Mouse (Mus musculus): ENCODE measurements around the gene Slc16a4.
"Not testable (repeated sequence)": the region's sequence is repeated elsewhere in the genome, so short reads cannot be mapped to it uniquely, and the experiment has no call there.

The Slc16a4 gene

GRCm38 (mm10) chr3:107296917-107297316 lies 5.9 kb downstream of the Slc16a4 start:
- not testable (repeated sequence) for DNase-seq

DNA sequence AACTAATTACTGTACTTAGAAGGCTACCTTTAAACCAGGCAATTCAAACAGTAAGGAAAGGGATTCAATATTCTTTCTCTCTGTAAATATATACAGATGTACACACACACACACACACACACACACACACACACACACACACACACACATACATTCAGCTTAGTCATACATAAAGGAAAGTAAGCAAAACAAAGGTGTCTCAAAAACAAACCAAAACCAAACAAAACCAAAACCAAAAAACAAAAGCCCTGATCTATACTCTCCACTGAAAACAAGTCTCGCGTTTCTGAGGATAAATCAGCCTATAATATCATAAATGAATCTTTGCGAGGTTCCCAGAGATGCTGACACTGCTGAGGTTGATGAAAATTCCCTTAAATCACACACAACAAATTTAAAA lies 26.3 kb downstream of the Slc16a4 start:
- no peak for DNase-seq

DNA sequence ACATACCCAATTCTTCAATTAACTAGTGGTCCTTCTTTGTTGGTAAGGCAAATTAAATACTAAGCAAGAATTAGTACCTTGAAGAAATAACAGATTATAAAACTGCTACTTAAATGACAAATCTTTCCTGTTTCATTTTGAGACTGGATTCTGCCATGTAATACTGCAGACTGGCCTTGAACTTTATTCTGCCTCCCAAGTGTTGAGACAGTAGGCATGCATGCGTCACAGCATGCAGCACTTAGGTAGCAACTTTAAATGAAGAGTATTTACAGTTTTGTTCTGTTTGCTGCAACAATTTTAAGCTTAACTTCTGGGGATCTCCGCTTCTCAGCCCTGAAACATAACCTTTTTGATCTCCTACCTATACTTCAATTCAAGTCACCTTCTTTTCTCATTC lies 30.1 kb downstream of the Slc16a4 start:
- no peak for DNase-seq

DNA sequence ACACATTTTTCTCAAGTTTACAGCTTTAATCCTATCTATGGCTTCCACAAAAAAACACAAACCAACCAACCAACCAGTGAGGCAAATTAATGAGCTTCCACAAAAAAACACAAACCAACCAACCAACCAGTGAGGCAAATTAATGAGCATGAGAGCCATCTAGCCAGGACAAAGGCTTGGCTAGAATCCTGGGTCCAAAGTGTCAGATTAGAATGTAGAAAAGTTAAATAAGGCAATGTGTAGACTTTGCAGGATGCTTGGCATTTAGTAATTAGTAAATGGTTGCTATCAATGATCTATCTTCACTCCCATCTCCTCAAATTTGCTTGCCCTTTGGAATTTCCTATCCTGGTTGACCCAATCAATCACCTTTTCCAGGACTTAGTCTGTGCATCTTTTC lies 30.7 kb downstream of the Slc16a4 start:
- no peak for DNase-seq

GRCm38 (mm10) chr3:107326442-107326841 lies 35.4 kb downstream of the Slc16a4 start:
- no peak for DNase-seq

DNA sequence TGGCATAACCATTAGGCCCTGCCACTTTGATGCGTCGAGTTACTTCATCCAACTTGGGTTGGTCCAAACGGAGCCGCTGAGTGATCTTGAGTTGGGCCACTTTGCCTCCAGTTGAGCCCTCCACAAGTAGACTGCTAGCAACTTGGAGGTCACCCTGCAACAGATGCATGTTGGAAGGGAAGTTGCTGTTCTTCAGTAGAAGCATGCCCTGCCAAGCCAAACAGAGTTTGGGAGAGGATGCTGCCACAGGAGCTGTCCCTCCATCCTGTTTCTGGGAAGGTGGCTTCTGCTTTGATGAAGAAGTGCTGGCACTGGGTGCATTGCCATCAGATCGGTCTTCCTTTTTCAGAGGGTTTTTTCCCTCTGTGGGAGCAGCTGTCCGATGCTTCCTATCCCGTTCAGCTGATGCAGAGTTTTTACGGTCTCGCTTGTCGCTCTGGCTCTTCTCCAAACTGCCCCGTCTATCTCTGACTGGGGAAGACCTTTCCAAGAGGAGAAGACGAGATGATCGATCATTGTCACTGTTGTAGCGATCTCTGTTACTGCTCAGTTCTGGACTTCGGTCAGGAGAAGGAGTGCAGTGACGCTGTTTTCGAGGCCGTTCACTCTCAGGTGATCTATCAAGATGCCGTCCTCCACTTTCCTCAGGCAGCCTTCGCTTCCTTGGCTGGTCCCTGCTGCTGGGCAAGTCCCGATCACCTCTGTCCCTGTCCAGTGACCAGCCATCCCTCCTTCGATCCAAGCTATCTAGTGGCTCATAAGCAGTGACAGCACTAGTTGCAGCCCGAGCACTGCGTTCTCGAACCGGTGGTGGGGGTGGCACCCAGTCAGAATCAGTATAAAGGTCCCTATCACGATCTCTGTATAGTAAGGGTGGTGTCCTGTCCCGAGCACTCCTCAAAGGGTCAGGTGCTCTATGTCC lies 39.7 kb downstream of the Slc16a4 start:
- no peak for DNase-seq

DNA sequence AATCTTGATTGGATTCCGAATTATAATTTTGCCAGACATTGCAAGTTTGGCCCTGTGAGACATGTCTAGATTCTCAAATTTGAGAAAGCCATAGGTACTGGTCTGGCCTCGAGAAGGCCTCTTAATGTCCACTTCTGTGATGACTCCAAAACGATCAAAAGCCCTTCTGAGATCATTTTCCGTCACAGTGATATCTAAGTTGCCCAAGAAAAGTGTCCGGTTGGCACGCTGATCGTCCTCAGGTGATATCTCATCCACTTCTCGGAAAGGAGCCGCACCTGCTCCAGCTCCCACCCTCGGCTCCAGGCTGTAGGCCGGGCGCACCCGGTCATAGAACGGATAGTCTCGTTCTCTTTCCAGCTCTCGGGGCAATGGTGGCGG lies 40.7 kb downstream of the Slc16a4 start:
- DNase-seq, result no peak

DNA sequence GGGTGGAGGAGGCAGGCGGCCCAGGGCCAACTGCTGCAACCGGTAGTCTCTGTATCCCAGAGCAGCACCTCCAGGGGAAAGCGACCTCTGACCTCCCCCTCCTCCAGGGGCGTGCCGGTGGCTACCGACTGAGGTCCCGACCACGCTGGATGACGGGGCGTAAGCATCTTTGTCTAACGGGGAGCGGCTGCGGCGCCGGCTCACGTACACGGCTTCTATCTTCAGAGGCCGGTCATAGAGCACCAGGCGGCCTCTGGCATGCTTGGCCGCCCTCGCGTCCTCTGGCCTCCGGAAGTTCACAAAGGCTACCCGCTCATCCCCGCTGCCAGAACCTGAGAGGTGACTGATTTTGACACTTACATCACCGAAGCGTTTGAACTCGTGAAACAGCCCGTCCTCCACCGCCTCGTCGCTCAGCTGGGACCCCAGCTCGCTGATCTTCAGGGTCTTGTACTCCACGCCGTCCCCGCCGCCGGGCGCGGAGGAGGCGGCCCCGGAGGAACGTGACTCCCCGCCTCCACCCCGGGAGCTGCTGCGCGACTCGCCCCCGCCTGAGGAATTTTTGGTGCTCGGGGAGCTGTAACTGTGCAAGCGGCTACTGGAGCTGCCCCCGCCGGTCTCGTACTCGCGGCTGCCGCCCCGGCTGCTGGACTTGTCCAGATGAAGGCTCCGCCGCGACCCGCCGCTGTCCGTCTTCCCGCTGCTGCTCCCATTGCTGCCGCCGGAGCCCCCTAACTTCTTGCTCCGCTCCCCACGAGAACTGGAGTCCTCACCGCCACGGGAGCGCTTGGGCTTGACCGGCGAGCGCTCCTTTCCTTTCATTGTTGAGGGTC lies 41.3 kb downstream of the Slc16a4 start:
- no peak for DNase-seq

- peak; percentile 92 for DNase-seq
Observed at GRCm38 (mm10) chr3:107332960-107333380, 41.9 kb downstream of the Slc16a4 start.

GRCm38 (mm10) chr3:107333381-107334201 lies 42.6 kb downstream of the Slc16a4 start, which contains the start of gene Rbm15:
TSS of gene Rbm15 (minus strand) at chr3:107333673.
- DNase-seq, result peak; percentile 94

GRCm38 (mm10) chr3:107334202-107334934 lies 43.3 kb downstream of the Slc16a4 start:
- no peak for DNase-seq

DNA sequence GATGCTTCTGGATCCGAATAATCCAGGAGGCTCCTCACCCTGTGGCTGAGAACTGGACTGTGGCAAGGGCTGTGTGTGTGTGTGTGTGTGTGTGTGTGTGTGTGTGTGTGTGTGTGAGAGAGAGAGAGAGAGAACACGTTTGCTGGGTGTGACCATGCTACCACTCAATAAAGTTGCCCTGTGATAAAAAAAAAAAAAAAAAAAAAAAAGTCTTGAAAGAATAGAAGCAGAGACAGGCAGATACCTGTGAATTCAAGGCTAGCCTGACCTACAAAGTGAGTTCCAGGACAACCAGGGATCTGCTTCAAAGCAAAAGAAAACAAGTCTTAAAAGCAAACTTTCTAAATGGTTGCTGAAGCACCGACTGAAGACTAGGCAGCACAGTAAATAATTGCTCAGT lies 52.9 kb downstream of the Slc16a4 start:
- no peak for DNase-seq

- DNase-seq, result no peak
Observed at GRCm38 (mm10) chr3:107345033-107345725, 54.1 kb downstream of the Slc16a4 start.

DNA sequence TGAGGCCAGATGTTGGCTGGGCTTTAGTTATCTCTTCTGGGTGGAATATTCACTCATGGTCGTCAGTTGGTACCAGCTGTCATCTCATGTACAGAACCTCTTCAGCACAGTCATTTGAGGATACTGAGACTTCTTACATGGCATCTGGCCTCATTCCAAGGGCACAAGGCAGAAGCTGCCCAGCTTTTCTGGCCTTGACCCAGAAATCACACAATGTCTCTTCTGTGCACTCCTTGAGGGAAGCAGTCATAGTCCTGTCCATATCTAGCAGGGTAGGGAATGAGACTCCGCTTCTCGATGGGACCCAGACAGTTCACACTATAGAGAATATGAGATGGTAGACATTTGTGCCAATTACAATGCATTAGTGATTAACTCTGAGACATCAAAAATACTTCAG lies 58.0 kb downstream of the Slc16a4 start:
- no peak for DNase-seq

GRCm38 (mm10) chr3:107351706-107352105 lies 60.7 kb downstream of the Slc16a4 start:
- DNase-seq, result no peak

DNA sequence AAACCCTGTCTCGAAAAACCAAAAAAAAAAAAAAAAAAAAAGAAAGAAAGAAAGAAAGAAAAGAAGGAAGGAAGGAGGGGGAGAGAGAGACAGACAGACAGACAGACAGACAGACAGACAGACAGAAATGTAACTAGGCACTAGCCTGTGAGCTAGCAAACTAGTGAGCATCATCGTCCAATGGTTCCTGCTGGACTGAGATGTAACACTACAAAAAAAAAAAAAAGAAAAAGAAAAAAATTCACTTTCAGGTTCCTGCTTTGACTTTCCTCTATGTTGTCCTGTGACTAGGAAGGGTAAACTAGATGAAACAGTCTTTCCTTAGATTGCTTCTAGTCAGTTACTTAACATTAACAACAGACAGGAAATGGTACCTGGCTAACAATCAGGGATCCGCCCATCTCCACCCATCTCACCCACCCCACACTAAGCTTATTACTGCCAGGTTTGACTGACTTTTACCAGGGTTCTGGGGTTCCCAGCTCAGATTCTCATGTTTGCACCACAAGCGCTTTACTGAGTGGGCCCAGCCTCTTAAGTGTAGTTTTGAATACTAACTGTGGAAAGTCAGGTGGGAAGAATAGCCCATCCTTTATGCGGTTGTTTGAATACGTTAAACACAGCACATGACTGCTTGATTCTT lies 64.7 kb downstream of the Slc16a4 start:
- no peak for DNase-seq

DNA sequence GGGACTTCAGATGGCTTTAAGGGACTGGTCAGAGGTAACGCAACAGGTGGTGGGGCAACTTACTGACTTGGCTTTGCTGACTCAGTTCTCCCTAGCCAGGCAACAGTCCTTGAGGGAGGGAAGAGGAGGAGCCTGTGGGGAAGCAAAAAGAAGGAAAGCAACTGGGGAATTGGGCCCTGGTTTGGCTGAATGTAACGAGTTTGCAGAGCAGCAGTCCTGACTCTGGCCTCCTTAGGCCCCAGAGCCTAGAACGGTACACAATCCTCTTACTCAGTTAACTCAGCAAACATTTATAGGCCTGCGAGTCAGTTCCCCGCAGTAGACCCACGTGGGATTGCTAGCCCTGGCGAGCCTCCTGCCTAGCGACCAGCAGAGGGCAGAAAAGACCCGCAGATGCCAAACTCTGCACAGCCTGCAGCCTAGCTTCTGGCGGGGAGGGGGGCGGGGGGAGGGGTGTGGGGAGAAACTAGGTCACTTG lies 66.0 kb downstream of the Slc16a4 start:
- DNase-seq, result peak; percentile 69

DNA sequence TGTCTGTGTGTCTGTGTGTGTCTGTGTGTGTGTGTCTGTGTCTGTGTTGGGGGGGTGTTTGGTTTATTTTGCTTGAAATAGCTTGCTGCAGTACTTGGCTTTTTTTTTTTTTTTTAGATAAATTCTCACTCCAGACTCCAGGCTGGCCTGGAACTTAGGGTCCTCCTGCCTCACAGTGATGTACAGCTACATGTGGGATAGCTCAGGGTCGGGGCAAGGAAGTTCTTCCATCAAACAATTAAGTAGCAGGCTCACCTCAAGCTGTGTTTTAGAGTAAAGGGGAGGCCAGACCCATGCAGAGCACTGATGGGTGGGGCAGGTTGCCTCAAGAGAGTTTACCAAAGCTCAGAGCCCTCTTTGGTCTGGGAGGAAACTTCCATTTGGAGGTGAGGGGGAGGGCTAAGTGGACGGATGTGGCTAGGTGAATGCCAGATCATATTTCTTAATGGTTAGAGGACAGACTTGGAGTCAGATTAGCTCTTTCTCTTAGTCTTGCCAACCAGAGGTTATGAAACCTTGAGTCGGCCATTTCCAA lies 66.7 kb downstream of the Slc16a4 start:
- no peak for DNase-seq

DNA sequence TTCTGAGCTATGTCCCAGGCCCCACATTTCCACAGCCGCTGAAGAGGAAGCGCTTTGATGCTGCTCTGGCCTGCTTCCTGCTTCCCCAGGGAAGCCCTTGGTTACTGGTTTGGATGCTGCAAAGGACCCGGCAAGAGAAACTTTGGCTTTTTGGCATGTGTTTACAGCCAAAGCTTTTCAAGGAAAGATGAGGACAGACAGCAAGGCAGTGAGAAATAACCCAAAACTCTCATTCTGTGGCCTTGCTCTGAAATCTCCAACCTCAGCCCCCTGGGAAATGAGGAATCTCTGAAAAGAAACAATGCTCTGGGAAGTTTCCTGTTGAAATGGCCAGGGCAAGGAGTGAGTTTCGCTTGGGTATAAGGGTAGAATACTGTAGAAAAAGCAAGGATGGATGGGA lies 69.3 kb downstream of the Slc16a4 start:
- DNase-seq, result no peak
